In genomic region chr3:128239813-128240421, GRCm38 (mm10) we compare ENCODE assay signal across 24 mouse cellular contexts.
A peak's percentile ranks its signal among the peaks of the same experiment; 100 is the strongest.
DNase-seq lines count a peak whose midpoint lies in the region; ATAC-seq lines count a peak whose summit lies in the region.
"Had no signal": no experiment of that assay in that cellular context is flagged by ENCODE, and none has a peak within 500 bp of the region (broad histone marks: within the 10 kb centered on the region; RNA-seq: fewer than 3 reads in every experiment).

No protein-coding gene starts in this region.

- WGBS in heart, embryonic 12.5 days, result 10% methylated on average over 7 of the region's 7 CpGs
- WGBS in heart, embryonic 15.5 days, result 14% methylated on average over 7 of the region's 7 CpGs
- WGBS in midbrain, embryonic 11.5 days, result 89% methylated on average over 7 of the region's 7 CpGs
- WGBS in midbrain, embryonic 15.5 days, result 88% methylated on average over 7 of the region's 7 CpGs

- H3K4me3 ChIP-seq in heart, embryonic 12.5 days, result no peak overlapping the region
- H3K4me3 ChIP-seq in heart, embryonic 15.5 days, result no peak overlapping the region
- no peak overlapping the region for H3K4me3 ChIP-seq in midbrain, embryonic 11.5 days (ENCODE audit: low read depth, low read length)
- H3K4me3 ChIP-seq in midbrain, embryonic 15.5 days, result no peak overlapping the region
- H3K4me3 ChIP-seq: forebrain, embryonic 10.5 days; forebrain, embryonic 13.5 days; hindbrain, embryonic 10.5 days; hindbrain, embryonic 13.5 days had no signal

- ATAC-seq in heart, embryonic 12.5 days (ENCODE audit: insufficient number of reproducible peaks, low FRiP score), result peak; percentile 81
- 0 out of 2 replicates have a peak, but pooled peaks have one; percentile 27 for ATAC-seq in heart, embryonic 15.5 days (replicated peaks; ENCODE audit: insufficient number of reproducible peaks, insufficient read depth, low FRiP score, low read depth)
- no peak for ATAC-seq in midbrain, embryonic 11.5 days (ENCODE audit: low FRiP score)
- ATAC-seq in midbrain, embryonic 15.5 days (replicated peaks), result no peak
- ATAC-seq: forebrain, embryonic 13.5 days; forebrain, embryonic 16.5 days; hindbrain, embryonic 16.5 days; Patski had no signal

- H3K9ac ChIP-seq in heart, embryonic 12.5 days, result no peak overlapping the region
- no peak overlapping the region for H3K9ac ChIP-seq in heart, embryonic 15.5 days
- no peak overlapping the region for H3K9ac ChIP-seq in midbrain, embryonic 11.5 days (ENCODE audit: low read length)
- H3K9ac ChIP-seq in midbrain, embryonic 15.5 days, result no peak overlapping the region
- H3K9ac ChIP-seq: forebrain, embryonic 13.5 days; hindbrain, embryonic 13.5 days had no signal

- intact Hi-C loops in heart, postnatal 36 days (cut with DNase I), result no loop called here

- no peak overlapping the region for H3K27ac ChIP-seq in heart, embryonic 12.5 days (ENCODE audit: poor library complexity, severe bottlenecking)
- no peak overlapping the region; the same call in 1 of the 2 replicates for H3K27ac ChIP-seq in heart, embryonic 15.5 days
- H3K27ac ChIP-seq in midbrain, embryonic 11.5 days (ENCODE audit: low read depth, low read length), result no peak overlapping the region
- no peak overlapping the region for H3K27ac ChIP-seq in midbrain, embryonic 15.5 days
- H3K27ac ChIP-seq: forebrain, embryonic 10.5 days; forebrain, embryonic 13.5 days; hindbrain, embryonic 10.5 days; hindbrain, embryonic 13.5 days had no signal

- H3K4me2 ChIP-seq in heart, embryonic 12.5 days, result peak overlapping the region; percentile 29; the same call in 1 of the 2 replicates
- peak overlapping the region; percentile 32 for H3K4me2 ChIP-seq in heart, embryonic 15.5 days
- H3K4me2 ChIP-seq in midbrain, embryonic 11.5 days, result no peak overlapping the region
- H3K4me2 ChIP-seq in midbrain, embryonic 15.5 days, result no peak overlapping the region
- H3K4me2 ChIP-seq: forebrain, embryonic 13.5 days; hindbrain, embryonic 13.5 days had no signal

- no peak for DNase-seq in heart, postnatal 36 days
- no peak for DNase-seq in heart, adult 11 months
- peak; percentile 67 for DNase-seq in midbrain, embryonic 11.5 days (ENCODE audit: low spot score, missing footprints)
- peak; percentile 35 for DNase-seq in yolk sac, embryonic 10.5 days (ENCODE audit: low spot score)
- no peak for DNase-seq in gastrocnemius, postnatal 4 days (ENCODE audit: low spot score in 2 of 2)
- DNase-seq: adrenal gland, postnatal 10 days; adrenal gland, postnatal 36 days; cerebellum, adult 18-20 months; cerebellum, adult 9-10 months; cerebellum, postnatal 14 days; gastrocnemius, postnatal 10 days; gastrocnemius, postnatal 36 days; heart, adult 18-20 months; kidney, adult 18-20 months had no signal

- H3K4me1 ChIP-seq in heart, embryonic 12.5 days (replicated peaks), result peaks cover 15% of the 10 kb centered on the region
- peaks cover 14% of the 10 kb centered on the region for H3K4me1 ChIP-seq in heart, embryonic 15.5 days (replicated peaks)
- no peaks in the 10 kb centered on the region for H3K4me1 ChIP-seq in midbrain, embryonic 11.5 days (ENCODE audit: control insufficient read depth, insufficient read depth, low read length)
- H3K4me1 ChIP-seq in midbrain, embryonic 15.5 days, result no peaks in the 10 kb centered on the region
- H3K4me1 ChIP-seq: forebrain, embryonic 10.5 days; forebrain, embryonic 13.5 days; hindbrain, embryonic 10.5 days; hindbrain, embryonic 13.5 days had no signal

- H3K9me3 ChIP-seq in heart, embryonic 12.5 days (replicated peaks), result no peaks in the 10 kb centered on the region
- H3K9me3 ChIP-seq in heart, embryonic 15.5 days (replicated peaks), result no peaks in the 10 kb centered on the region
- H3K9me3 ChIP-seq in midbrain, embryonic 11.5 days (ENCODE audit: control insufficient read depth, low read length), result no peaks in the 10 kb centered on the region
- H3K9me3 ChIP-seq in midbrain, embryonic 15.5 days, result no peaks in the 10 kb centered on the region
- H3K9me3 ChIP-seq: forebrain, embryonic 10.5 days; forebrain, embryonic 13.5 days; hindbrain, embryonic 10.5 days; hindbrain, embryonic 13.5 days had no signal

- H3K36me3 ChIP-seq in heart, embryonic 12.5 days, result no peaks in the 10 kb centered on the region
- H3K36me3 ChIP-seq in heart, embryonic 15.5 days, result no peaks in the 10 kb centered on the region
- no peaks in the 10 kb centered on the region for H3K36me3 ChIP-seq in midbrain, embryonic 11.5 days (ENCODE audit: control insufficient read depth, insufficient read depth, low read length)
- no peaks in the 10 kb centered on the region for H3K36me3 ChIP-seq in midbrain, embryonic 15.5 days (replicated peaks)
- H3K36me3 ChIP-seq: forebrain, embryonic 10.5 days; hindbrain, embryonic 10.5 days; hindbrain, embryonic 13.5 days had no signal

- peaks cover 10% of the 10 kb centered on the region for H3K27me3 ChIP-seq in heart, embryonic 12.5 days (replicated peaks)
- H3K27me3 ChIP-seq in heart, embryonic 15.5 days, result peaks cover 19% of the 10 kb centered on the region
- H3K27me3 ChIP-seq in midbrain, embryonic 11.5 days (ENCODE audit: control insufficient read depth, insufficient read depth, low read length), result no peaks in the 10 kb centered on the region
- H3K27me3 ChIP-seq in midbrain, embryonic 15.5 days (replicated peaks), result no peaks in the 10 kb centered on the region
- H3K27me3 ChIP-seq: forebrain, embryonic 13.5 days; hindbrain, embryonic 13.5 days had no signal

Comparison
In these comparisons a context has a peak if more than half of its experiments do, and no peak if none do; other contexts are left out.
1. ATAC-seq: peak in heart, embryonic 12.5 days (single experiment) and heart, embryonic 15.5 days (single experiment); none in midbrain, embryonic 11.5 days (single experiment) and midbrain, embryonic 15.5 days (single experiment).
2. H3K4me2 ChIP-seq: peak in heart, embryonic 12.5 days (single experiment) and heart, embryonic 15.5 days (single experiment); none in midbrain, embryonic 11.5 days (single experiment) and midbrain, embryonic 15.5 days (single experiment).
3. DNase-seq: peak in midbrain, embryonic 11.5 days (single experiment) and yolk sac, embryonic 10.5 days (single experiment); none in heart, postnatal 36 days (0 of 2), heart, adult 11 months (single experiment) and gastrocnemius, postnatal 4 days (0 of 2).